Mouse (Mus musculus) B cell, adult 62 days (primary cell): ENCODE measurements around the gene Olfr60. TPM values are rescaled to one million over a fixed set of nuclear protein-coding genes. Genes with fewer than 3 reads are reported as not detected.

Experiments used
- total RNA-seq: library from RNA; stranded (reverse); gene quantifications from 4 replicates; pipeline ENCODE4 v1.2.4, GENCODE M21; 2023

The Olfr60 gene
- total RNA-seq = not detected in 4 replicates

DNA sequence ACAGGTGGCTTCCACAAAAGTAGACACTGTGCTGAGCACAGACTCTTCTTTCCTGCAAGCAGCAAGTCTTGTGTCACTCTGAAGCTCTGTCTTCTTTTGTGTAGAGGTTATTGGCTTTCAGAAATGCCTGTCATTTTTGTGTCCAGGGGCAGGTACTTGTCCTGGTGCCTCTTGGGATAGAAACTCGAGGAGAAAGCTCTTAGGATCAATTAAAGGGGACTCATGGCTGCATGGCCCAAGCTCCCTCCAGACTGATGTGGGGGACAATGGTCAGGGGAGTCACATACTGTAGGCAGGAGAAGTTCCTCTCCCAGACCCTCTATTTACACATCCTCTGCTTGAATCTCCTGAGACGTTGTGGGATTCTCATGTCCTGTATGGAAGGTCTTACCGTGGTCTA lies at the start of gene Olfr60:
TSS of gene Olfr60 (minus strand) at position 101 of the 400 bp plus-strand sequence.

DNA sequence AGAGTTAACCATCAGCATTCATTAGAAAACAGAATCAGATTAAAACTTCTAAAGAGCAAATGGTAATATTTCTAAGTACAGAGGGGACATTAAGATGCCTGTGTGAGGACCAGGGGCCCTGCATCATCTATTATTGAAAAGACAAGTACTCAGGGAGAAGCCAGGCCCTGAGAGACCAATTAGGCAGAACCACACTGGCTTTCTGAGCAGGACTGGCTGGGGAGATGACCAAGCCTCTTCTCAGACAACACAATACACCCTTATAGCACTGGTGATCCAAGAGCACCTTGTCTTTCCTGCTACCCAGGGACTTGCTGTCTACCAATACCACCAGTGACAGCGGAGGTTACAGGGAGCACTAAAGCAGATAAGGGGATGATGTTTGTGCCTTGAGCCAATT lies 41.3 kb upstream of the Olfr60 start, which contains the start of gene Olfr531:
TSS of gene Olfr531 (minus strand) at position 101 of the 400 bp plus-strand sequence.

DNA sequence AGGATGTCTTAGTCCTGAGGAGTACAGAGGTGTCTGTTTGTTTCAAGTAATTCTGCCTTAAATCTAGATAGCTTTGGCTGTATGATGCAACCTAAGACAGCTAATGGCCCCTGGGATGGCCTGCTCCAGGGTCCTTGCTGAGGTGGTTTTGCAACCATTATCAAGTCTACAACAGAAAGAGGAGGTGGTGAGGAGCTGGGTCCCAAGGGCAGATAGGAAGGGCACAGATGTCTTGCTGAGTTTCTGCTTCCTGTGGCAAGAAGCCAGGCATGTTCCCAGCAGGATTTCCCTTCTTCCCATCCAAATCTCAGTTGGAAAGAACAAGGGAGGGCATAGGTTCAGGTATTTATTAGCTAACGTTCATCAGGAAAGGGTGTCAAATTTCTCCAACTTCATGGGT lies 14.8 kb upstream of the Olfr60 start, which contains the start of gene Olfr530:
TSS of gene Olfr530 (minus strand) at position 101 of the 400 bp plus-strand sequence.

DNA sequence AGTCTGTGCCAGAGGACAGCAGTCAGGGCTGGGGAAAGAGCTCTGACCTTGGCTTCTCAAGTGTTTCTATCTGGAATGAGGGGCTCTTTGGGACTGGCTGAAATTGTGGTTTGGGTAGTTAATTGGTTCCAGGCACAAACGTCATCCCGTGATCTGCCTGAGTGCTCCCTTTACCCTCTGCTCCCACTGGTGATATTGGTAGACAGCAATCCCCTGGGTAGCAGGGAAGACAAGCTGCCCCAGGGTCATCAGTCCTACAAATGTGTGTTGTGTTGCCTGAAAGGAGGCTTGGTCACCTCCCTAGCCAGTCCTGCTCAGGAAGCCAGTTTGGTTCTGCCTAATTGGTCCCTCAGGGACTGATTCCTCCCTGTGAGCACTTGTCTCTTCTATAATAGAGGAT lies 27.8 kb downstream of the Olfr60 start, which contains the start of gene Olfr527:
TSS of gene Olfr527 (plus strand) at position 301 of the 400 bp plus-strand sequence.

DNA sequence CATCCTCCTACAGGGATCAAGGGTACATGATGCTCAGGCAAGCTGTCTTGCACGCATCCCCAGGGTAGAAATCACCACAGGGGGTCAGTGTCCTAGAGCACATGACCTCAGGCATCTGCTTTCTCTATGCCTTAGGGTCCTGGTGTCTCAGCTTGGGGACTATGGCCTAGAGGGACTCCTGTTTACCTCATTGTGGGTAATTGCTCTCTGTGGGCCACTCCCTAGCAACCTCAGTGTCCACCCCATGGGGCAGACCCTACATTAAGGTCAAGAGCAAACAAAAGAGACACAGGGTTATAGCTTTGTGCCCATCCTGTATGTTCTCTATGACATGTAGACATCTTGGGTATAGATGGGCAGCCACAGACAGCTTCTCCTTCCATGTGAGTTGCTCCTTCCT lies 40.9 kb downstream of the Olfr60 start, which contains the start of gene Olfr525:
TSS of gene Olfr525 (plus strand) at position 301 of the 400 bp plus-strand sequence.

Other genes starting within 250 kb of the Olfr60 start
- 3.1 to 4.2 TPM (median 3.5 TPM) in 4 replicates for gene Paox, start 245.9 kb downstream of the Olfr60 start, total RNA-seq
- gene Echs1, start 245.2 kb downstream of the Olfr60 start, total RNA-seq = 22.1 to 27.3 TPM (median 23.2 TPM) in 4 replicates
- 11.6 to 23.1 TPM (median 20.5 TPM) in 4 replicates for gene Mtg1, start 224.1 kb downstream of the Olfr60 start, total RNA-seq
- gene Sprn, start 206.8 kb downstream of the Olfr60 start, total RNA-seq = not detected in 4 replicates
- gene Olfr522, start 196.9 kb downstream of the Olfr60 start, total RNA-seq = not detected in 4 replicates
- not detected in 4 replicates for gene Olfr523, start 188.5 kb downstream of the Olfr60 start, total RNA-seq
- gene Olfr524, start 155.7 kb downstream of the Olfr60 start, total RNA-seq = not detected in 4 replicates
- gene Cd163l1, start 143.4 kb downstream of the Olfr60 start, total RNA-seq = not detected in 4 replicates
- not detected in 4 replicates for gene 5830411N06Rik, start 114.4 kb downstream of the Olfr60 start, total RNA-seq
- gene Olfr525, start 40.8 kb downstream of the Olfr60 start, total RNA-seq = not detected in 4 replicates
- not detected in 4 replicates for gene Olfr527, start 27.7 kb downstream of the Olfr60 start, total RNA-seq
- not detected in 4 replicates for gene Olfr530, start 14.7 kb upstream of the Olfr60 start, total RNA-seq
- not detected in 4 replicates for gene Olfr531, start 41.2 kb upstream of the Olfr60 start, total RNA-seq
- gene Olfr532, start 60.0 kb upstream of the Olfr60 start, total RNA-seq = not detected in 4 replicates
- gene Olfr533, start 101.7 kb upstream of the Olfr60 start, total RNA-seq = not detected in 4 replicates
- gene Olfr535, start 122.5 kb upstream of the Olfr60 start, total RNA-seq = not detected in 4 replicates
- gene Olfr536, start 145.7 kb upstream of the Olfr60 start, total RNA-seq = not detected in 4 replicates
- not detected in 4 replicates for gene Olfr538, start 206.2 kb upstream of the Olfr60 start, total RNA-seq
- gene Olfr46, start 239.6 kb upstream of the Olfr60 start, total RNA-seq = not detected in 4 replicates